ENCODE assay signal across 9 mouse cellular contexts in the genomic region with DNA sequence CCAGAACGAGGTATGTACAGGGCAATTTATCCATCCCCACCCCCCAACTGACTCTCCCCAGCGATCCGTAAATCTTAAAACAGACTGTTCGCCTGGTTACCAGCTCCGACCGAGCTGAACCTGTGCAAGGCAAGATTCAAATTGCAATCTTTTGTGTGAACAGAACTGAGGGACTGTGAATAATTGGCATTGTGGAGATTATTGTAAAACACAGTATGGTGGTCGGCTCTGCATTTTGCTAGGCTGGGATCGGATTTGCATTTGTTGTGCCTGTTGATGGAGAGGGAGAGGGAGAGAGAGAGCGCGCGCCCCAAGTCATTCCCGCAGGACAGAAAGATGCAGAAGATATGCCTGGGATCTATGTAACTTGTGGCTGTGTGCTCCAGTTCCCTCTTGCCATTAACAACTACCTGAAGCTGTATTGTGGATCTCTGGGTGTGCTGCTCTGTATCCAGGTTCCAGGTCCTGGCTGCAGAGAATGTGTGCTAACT.
A peak's percentile ranks its signal among the peaks of the same experiment; 100 is the strongest.
DNase-seq lines count a peak whose midpoint lies in the region; ATAC-seq lines count a peak whose summit lies in the region.
"Had no signal": no experiment of that assay in that cellular context is flagged by ENCODE, and none has a peak within 500 bp of the region (broad histone marks: within the 10 kb centered on the region; RNA-seq: fewer than 3 reads in every experiment).

No protein-coding gene starts in this region.

- 6% methylated on average over 12 of the region's 12 CpGs for WGBS in forebrain, embryonic 16.5 days
- WGBS in midbrain, embryonic 13.5 days, result 6% methylated on average over 12 of the region's 12 CpGs

- peak; percentile 54 for ATAC-seq in forebrain, embryonic 16.5 days
- ATAC-seq in midbrain, embryonic 13.5 days, result peak; percentile 88
- ATAC-seq in activated CD4-positive, CD25-positive, alpha-beta regulatory T cell, adult 4 months, result no peak

- H3K27me3 ChIP-seq in forebrain, embryonic 16.5 days (replicated peaks; ENCODE audit: control insufficient read depth, insufficient read depth, low read length), result no peaks in the 10 kb centered on the region
- H3K27me3 ChIP-seq in midbrain, embryonic 13.5 days, result no peaks in the 10 kb centered on the region

- no peaks in the 10 kb centered on the region for H3K36me3 ChIP-seq in forebrain, embryonic 16.5 days (ENCODE audit: control insufficient read depth, insufficient read depth)
- H3K36me3 ChIP-seq in midbrain, embryonic 13.5 days, result no peaks in the 10 kb centered on the region

- peak overlapping the region; percentile 59 for H3K4me3 ChIP-seq in forebrain, embryonic 16.5 days (replicated peaks; ENCODE audit: low read length)
- H3K4me3 ChIP-seq in midbrain, embryonic 13.5 days (replicated peaks), result peak overlapping the region; percentile 47
- H3K4me3 ChIP-seq: gastrocnemius, adult 2 months had no signal

- peaks cover 4% of the 10 kb centered on the region; the same call in 1 of the 2 replicates for H3K4me1 ChIP-seq in forebrain, embryonic 16.5 days (replicated peaks; ENCODE audit: control insufficient read depth, insufficient read depth, low read length)
- H3K4me1 ChIP-seq in midbrain, embryonic 13.5 days (replicated peaks), result peaks cover 26% of the 10 kb centered on the region

- peak; percentile 21 to 26 for DNase-seq in frontal cortex, postnatal 36 days (ENCODE audit: low spot score in 2 of 2)
- DNase-seq in frontal cortex, postnatal 14 days (ENCODE audit: low spot score in 2 of 2), result no peak
- peak; percentile 35 to 54 for DNase-seq in cerebellum, postnatal 10 days
- DNase-seq in adipocyte (ENCODE audit: low spot score), result no peak
- DNase-seq in lung, postnatal 14 days, result no peak
- DNase-seq: gastrocnemius, adult 2 months had no signal

- H3K4me2 ChIP-seq in forebrain, embryonic 16.5 days (ENCODE audit: low read length), result peak overlapping the region; percentile 63
- peak overlapping the region; percentile 57 for H3K4me2 ChIP-seq in midbrain, embryonic 13.5 days (replicated peaks)

- H3K9me3 ChIP-seq in forebrain, embryonic 16.5 days (ENCODE audit: control insufficient read depth, low read length), result no peaks in the 10 kb centered on the region
- H3K9me3 ChIP-seq in midbrain, embryonic 13.5 days, result no peaks in the 10 kb centered on the region

- peak overlapping the region; percentile 44 for H3K9ac ChIP-seq in forebrain, embryonic 16.5 days (replicated peaks; ENCODE audit: low read depth, low read length)
- H3K9ac ChIP-seq in midbrain, embryonic 13.5 days (replicated peaks), result peak overlapping the region; percentile 57; the same call in 1 of the 2 replicates

- H3K27ac ChIP-seq in forebrain, embryonic 16.5 days (ENCODE audit: low read length), result peak overlapping the region; percentile 34
- H3K27ac ChIP-seq in midbrain, embryonic 13.5 days, result peak overlapping the region; percentile 57; the same call in 1 of the 2 replicates
- H3K27ac ChIP-seq: gastrocnemius, adult 2 months had no signal

Comparison
In these comparisons a context has a peak if more than half of its experiments do, and no peak if none do; other contexts are left out.
1. DNase-seq: peak in frontal cortex, postnatal 36 days (2 of 2) and cerebellum, postnatal 10 days (2 of 2); none in frontal cortex, postnatal 14 days (0 of 2), adipocyte (single experiment) and lung, postnatal 14 days (single experiment).